12 mouse cellular contexts compared by ENCODE assay signal in the genomic region with DNA sequence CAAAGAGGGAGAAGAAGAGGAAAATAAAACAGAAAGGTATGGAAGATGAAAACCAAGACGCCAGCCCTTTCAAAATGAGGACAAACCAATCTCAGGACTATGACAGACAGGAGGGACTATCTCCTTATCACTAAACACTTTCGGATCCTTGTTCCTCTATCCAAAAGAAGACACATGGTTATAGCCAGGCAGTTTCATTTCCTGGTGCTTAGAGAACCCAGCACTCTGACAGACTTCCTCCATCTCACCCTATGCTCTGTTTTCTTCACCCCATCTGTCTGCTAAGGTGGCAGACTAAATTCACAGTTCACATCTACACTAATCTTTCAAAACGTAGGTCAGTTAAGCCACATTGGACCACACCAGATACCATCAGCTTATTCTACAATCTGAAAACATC.
"Had no signal": no experiment of that assay in that cellular context is flagged by ENCODE, and none has a peak within 500 bp of the region (broad histone marks: within the 10 kb centered on the region; RNA-seq: fewer than 3 reads in every experiment).

No protein-coding gene starts in this region.

- H3K4me2 ChIP-seq: limb, embryonic 13.5 days; midbrain, embryonic 12.5 days had no signal

- H3K9me3 ChIP-seq: limb, embryonic 13.5 days; midbrain, embryonic 12.5 days had no signal

- H3K4me3 ChIP-seq: limb, embryonic 13.5 days; midbrain, embryonic 12.5 days had no signal

- H3K27ac ChIP-seq: limb, embryonic 13.5 days; liver, embryonic 14.5 days; midbrain, embryonic 12.5 days; stomach, postnatal 0 days had no signal

- ATAC-seq: midbrain, embryonic 16.5 days had no signal

- DNase-seq: kidney, postnatal 36 days; left cerebral cortex, postnatal 4 days; lung, adult 18-20 months; lung, postnatal 36 days; right cerebral cortex, adult 18-20 months; right cerebral cortex, postnatal 25 days; thymus, postnatal 14 days had no signal

- H3K9ac ChIP-seq: limb, embryonic 13.5 days; liver, embryonic 14.5 days; midbrain, embryonic 12.5 days had no signal

- H3K27me3 ChIP-seq: limb, embryonic 13.5 days; midbrain, embryonic 12.5 days had no signal

- H3K4me1 ChIP-seq: limb, embryonic 13.5 days; midbrain, embryonic 12.5 days had no signal
